23 mouse cellular contexts compared by ENCODE assay signal in the genomic region with DNA sequence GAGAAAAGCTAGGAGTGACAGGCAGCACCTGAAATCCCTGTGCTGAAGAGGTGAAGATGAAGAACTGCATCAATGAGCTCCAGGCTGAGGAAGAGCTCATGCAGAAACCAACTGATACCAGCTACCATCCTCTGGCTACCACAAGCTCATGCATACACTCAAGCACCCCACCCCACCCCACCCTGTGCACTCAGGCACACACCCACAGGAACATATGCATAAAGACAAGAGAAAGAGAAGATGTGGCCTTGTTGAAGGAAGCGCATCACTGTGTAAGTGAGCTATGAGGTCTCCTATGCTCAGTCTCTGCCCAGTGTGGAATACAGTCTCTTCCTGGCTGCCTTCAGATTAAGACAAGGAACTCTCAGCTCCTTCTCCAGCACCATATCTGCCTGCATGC. TPM values are rescaled to one million over a fixed set of nuclear protein-coding genes. Genes with fewer than 3 reads are reported as not detected.
DNase-seq lines count a peak whose midpoint lies in the region; ATAC-seq and TF ChIP-seq lines count a peak whose summit lies in the region.
"Had no signal": no experiment of that assay in that cellular context is flagged by ENCODE, and none has a peak within 500 bp of the region (broad histone marks: within the 10 kb centered on the region; RNA-seq: fewer than 3 reads in every experiment).

No protein-coding gene starts in this region.

- no peak overlapping the region for H3K4me2 ChIP-seq in liver, embryonic 13.5 days
- H3K4me2 ChIP-seq in liver, embryonic 11.5 days, result no peak overlapping the region
- H3K4me2 ChIP-seq: embryonic facial prominence, embryonic 12.5 days; forebrain, embryonic 13.5 days; forebrain, embryonic 15.5 days had no signal

- H3K9me3 ChIP-seq in liver, embryonic 13.5 days (replicated peaks), result no peaks in the 10 kb centered on the region
- no peaks in the 10 kb centered on the region for H3K9me3 ChIP-seq in liver, embryonic 11.5 days (ENCODE audit: control insufficient read depth, low read length)
- H3K9me3 ChIP-seq in ES-E14 (ENCODE audit: control insufficient read depth, insufficient read depth, low read depth, low read length), result no peaks in the 10 kb centered on the region
- H3K9me3 ChIP-seq: embryonic facial prominence, embryonic 10.5 days; embryonic facial prominence, embryonic 12.5 days; forebrain, embryonic 13.5 days; forebrain, embryonic 15.5 days had no signal

- no peak for DNase-seq in liver, embryonic 13.5 days
- DNase-seq in liver, embryonic 11.5 days (ENCODE audit: low spot score), result no peak
- DNase-seq in ES-E14 (ENCODE audit: low read depth, low spot score) (no peak), ZHBTc4 (ENCODE audit: low read depth, low spot score) (peak; percentile 72)
- DNase-seq in thymus, postnatal 10 days (ENCODE audit: low spot score in 2 of 2), result no peak
- no peak for DNase-seq in right cerebral cortex, postnatal 25 days
- DNase-seq: adrenal gland, adult 2 months; adrenal gland, postnatal 14 days; adrenal gland, postnatal 36 days; cerebellum, adult 11-12 months; cerebellum, adult 2 months; cerebellum, adult 9-10 months; cerebellum, postnatal 10 days; cerebellum, postnatal 25 days; forebrain, postnatal 0 days had no signal

- in situ Hi-C loops in ES-E14 (cut with MboI; ENCODE audit: low sequenced_read_pairs in 2 of 2, unreplicated experiment in 2 of 2), result loop anchor here in 1 of 2 experiments (10.0 kb wide), 1 partner anchor 123 kb away; no protein-coding TSS in a partner anchor

- WGBS in liver, embryonic 13.5 days (ENCODE audit: insufficient replicate concordance), result 96% methylated on average over 1 of the region's 1 CpGs
- 96% methylated on average over 1 of the region's 1 CpGs for WGBS in liver, embryonic 11.5 days

- no peak overlapping the region for H3K4me3 ChIP-seq in liver, embryonic 13.5 days (replicated peaks)
- no peak overlapping the region for H3K4me3 ChIP-seq in liver, embryonic 11.5 days (ENCODE audit: low read depth, low read length)
- no peak overlapping the region for H3K4me3 ChIP-seq in ES-E14 (ENCODE audit: insufficient read depth in 1 of 2, low read depth in 1 of 2, low read length in 2 of 2, poor library complexity in 1 of 2, severe bottlenecking in 1 of 2)
- H3K4me3 ChIP-seq: embryonic facial prominence, embryonic 10.5 days; embryonic facial prominence, embryonic 12.5 days; forebrain, embryonic 13.5 days; forebrain, embryonic 15.5 days had no signal

- no peaks in the 10 kb centered on the region for H3K27me3 ChIP-seq in liver, embryonic 13.5 days
- no peaks in the 10 kb centered on the region for H3K27me3 ChIP-seq in liver, embryonic 11.5 days (replicated peaks; ENCODE audit: control insufficient read depth, insufficient read depth, low read length)
- H3K27me3 ChIP-seq: CH12.LX; embryonic facial prominence, embryonic 12.5 days; forebrain, embryonic 13.5 days; forebrain, embryonic 15.5 days had no signal

- peaks cover 79% of the 10 kb centered on the region for H3K36me3 ChIP-seq in liver, embryonic 13.5 days
- peaks cover 16% of the 10 kb centered on the region for H3K36me3 ChIP-seq in liver, embryonic 11.5 days (ENCODE audit: control insufficient read depth, insufficient read depth, low read length)
- peaks cover 60% of the 10 kb centered on the region for H3K36me3 ChIP-seq in ES-E14 (ENCODE audit: control insufficient read depth, insufficient read depth, low read length, poor library complexity, severe bottlenecking)

- H3K9ac ChIP-seq in liver, embryonic 13.5 days, result no peak overlapping the region
- no peak overlapping the region for H3K9ac ChIP-seq in liver, embryonic 11.5 days (ENCODE audit: low read depth, low read length)
- 0 out of 2 replicates have a peak overlapping the region, but pooled peaks have one; percentile 23 for H3K9ac ChIP-seq in ES-E14 (ENCODE audit: insufficient read depth, low read depth, low read length, poor library complexity, severe bottlenecking)
- H3K9ac ChIP-seq: embryonic facial prominence, embryonic 12.5 days; forebrain, embryonic 13.5 days; forebrain, embryonic 15.5 days; forebrain, postnatal 0 days had no signal

- ATAC-seq in liver, embryonic 13.5 days (ENCODE audit: low read depth), result 0 out of 2 replicates have a peak, but pooled peaks have one; percentile 29
- no peak for ATAC-seq in liver, embryonic 11.5 days (replicated peaks; ENCODE audit: low FRiP score)
- ATAC-seq: CD4-positive, CD25-positive, alpha-beta regulatory T cell, adult 4 months; forebrain, embryonic 13.5 days; forebrain, embryonic 15.5 days; forebrain, postnatal 0 days had no signal

- H3K27ac ChIP-seq in liver, embryonic 13.5 days, result no peak overlapping the region
- H3K27ac ChIP-seq in liver, embryonic 11.5 days (ENCODE audit: low read depth, low read length), result no peak overlapping the region
- peak overlapping the region; percentile 74; the same call in 1 of the 2 replicates for H3K27ac ChIP-seq in ES-E14 (ENCODE audit: insufficient read depth, low read depth, low read length, poor library complexity, severe bottlenecking)
- H3K27ac ChIP-seq: embryonic facial prominence, embryonic 10.5 days; embryonic facial prominence, embryonic 12.5 days; forebrain, embryonic 13.5 days; forebrain, embryonic 15.5 days had no signal

- peaks cover 4% of the 10 kb centered on the region for H3K4me1 ChIP-seq in liver, embryonic 13.5 days (replicated peaks)
- H3K4me1 ChIP-seq in liver, embryonic 11.5 days (replicated peaks; ENCODE audit: control insufficient read depth, insufficient read depth, low read length), result no peaks in the 10 kb centered on the region
- peaks cover 8 to 10% of the 10 kb centered on the region in 2 experiments; a peak in 3 of 4 replicates for H3K4me1 ChIP-seq in ES-E14 (ENCODE audit: control insufficient read depth in 2 of 2, insufficient read depth in 2 of 2, low read length in 2 of 2, poor library complexity in 1 of 2)
- H3K4me1 ChIP-seq: embryonic facial prominence, embryonic 10.5 days; embryonic facial prominence, embryonic 12.5 days; forebrain, embryonic 13.5 days; forebrain, embryonic 15.5 days had no signal

TF ChIP-seq in ES-E14, 5 proteins besides CTCF, POLR2A, EP300 and RAD21:
- TF ChIP-seq HCFC1 (IDR thresholded peaks at IDR 0.05; ENCODE audit: borderline replicate concordance, insufficient read depth, low read length) (no peak), ZC3H11A (IDR thresholded peaks at IDR 0.05; ENCODE audit: borderline replicate concordance, low read depth, low read length) (no peak)

RNA-seq across cellular contexts. Expression of gene Nfatc2ip, which starts 8.4 kb away (rescaled TPM):
- polyA plus RNA-seq in liver, embryonic 13.5 days (2015; fragmentation: Nextera tagmentation; extraction: Ambion mirVana), result 2.6 and 3.0 TPM in 2 replicates
- polyA plus RNA-seq in liver, embryonic 11.5 days (2014; fragmentation: Nextera tagmentation; extraction: Ambion mirVana), result 3.6 and 4.0 TPM in 2 replicates
- total RNA-seq in ES-E14 (2012; rRNA removed), result 31.7 and 45.6 TPM in 2 replicates

RNA-seq across cellular contexts. Expression of gene Spns1, which starts 10.9 kb away (rescaled TPM):
- 19.7 and 21.6 TPM in 2 replicates for polyA plus RNA-seq in liver, embryonic 13.5 days (2015; fragmentation: Nextera tagmentation; extraction: Ambion mirVana)
- polyA plus RNA-seq in liver, embryonic 11.5 days (2014; fragmentation: Nextera tagmentation; extraction: Ambion mirVana), result 43.8 and 43.9 TPM in 2 replicates
- total RNA-seq in ES-E14 (2012; rRNA removed), result 238 and 481 TPM in 2 replicates

RNA-seq across cellular contexts. Expression of gene Lat, which starts 18.8 kb away (rescaled TPM):
- polyA plus RNA-seq in liver, embryonic 13.5 days (2015; fragmentation: Nextera tagmentation; extraction: Ambion mirVana), result 10.9 and 12.4 TPM in 2 replicates
- 18.8 and 20.3 TPM in 2 replicates for polyA plus RNA-seq in liver, embryonic 11.5 days (2014; fragmentation: Nextera tagmentation; extraction: Ambion mirVana)
- 8.0 and 14.8 TPM in 2 replicates for total RNA-seq in ES-E14 (2012; rRNA removed)

RNA-seq across cellular contexts. Expression of gene Cd19, which starts 26.5 kb away (rescaled TPM):
- 0.14 and 0.23 TPM in 2 replicates for polyA plus RNA-seq in liver, embryonic 13.5 days (2015; fragmentation: Nextera tagmentation; extraction: Ambion mirVana)
- 0.13 TPM in 1 of 2 replicates, not detected in the other for polyA plus RNA-seq in liver, embryonic 11.5 days (2014; fragmentation: Nextera tagmentation; extraction: Ambion mirVana)
- total RNA-seq in ES-E14 (2012; rRNA removed), result 0.16 and 0.49 TPM in 2 replicates
- total RNA-seq: MEL had no signal
- polyA plus RNA-seq: embryonic facial prominence, embryonic 10.5 days; embryonic facial prominence, embryonic 12.5 days; forebrain, embryonic 11.5 days; forebrain, embryonic 13.5 days; forebrain, embryonic 15.5 days; forebrain, postnatal 0 days had no signal

RNA-seq across cellular contexts. Expression of gene Rabep2, which starts 40.4 kb away (rescaled TPM):
- 5.8 and 6.1 TPM in 2 replicates for polyA plus RNA-seq in liver, embryonic 13.5 days (2015; fragmentation: Nextera tagmentation; extraction: Ambion mirVana)
- 15.6 and 16.0 TPM in 2 replicates for polyA plus RNA-seq in liver, embryonic 11.5 days (2014; fragmentation: Nextera tagmentation; extraction: Ambion mirVana)
- 22.1 and 27.8 TPM in 2 replicates for total RNA-seq in ES-E14 (2012; rRNA removed)
